Mouse (Mus musculus) liver, embryonic 16.5 days (tissue): Measurements from ENCODE around the gene Slc7a11. TPM values are rescaled to one million over a fixed set of nuclear protein-coding genes. Genes with fewer than 3 reads are reported as not detected.
"Not testable (repeated sequence)": the region's sequence is repeated elsewhere in the genome, so short reads cannot be mapped to it uniquely, and the experiment has no call there.

Source experiments
- ATAC-seq: fragments of 200-750 bp; cut with Nextera tagmentation; 2 replicates; pipeline ENCODE4 v1.8.0; 2017; ENCODE audit warnings: low read depth, mild to moderate bottlenecking, moderate number of reproducible peaks, moderate library complexity
- H3K27ac ChIP-seq: fragments of 300-500 bp; sonication (generic); 2 replicates; pipeline ENCODE4 v1.5.1; 2014; ENCODE audit warnings: mild to moderate bottlenecking, low read length
- H3K27me3 ChIP-seq: fragments of 300-500 bp; sonication (generic); 2 replicates; pipeline ENCODE4 v1.6.1; 2014; ENCODE audit warnings: low read depth, low read length, mixed read lengths; ENCODE audit not compliant: control insufficient read depth, insufficient read depth
- H3K36me3 ChIP-seq: fragments of 300-500 bp; sonication (generic); 2 replicates; pipeline ENCODE4 v1.6.1; 2014; ENCODE audit warnings: mild to moderate bottlenecking; ENCODE audit not compliant: control insufficient read depth, insufficient read depth
- H3K4me1 ChIP-seq: fragments of 300-500 bp; sonication (generic); 2 replicates; pipeline ENCODE4 v1.6.1; 2014; ENCODE audit warnings: low read depth, low read length, mixed read lengths; ENCODE audit not compliant: control insufficient read depth
- H3K4me2 ChIP-seq: fragments of 300-500 bp; sonication (generic); 2 replicates; pipeline ENCODE4 v1.6.1; 2014; ENCODE audit warnings: low read depth, low read length, mixed read lengths
- H3K4me3 ChIP-seq: fragments of 300-500 bp; sonication (generic); 2 replicates; pipeline ENCODE4 v1.5.1; 2014; ENCODE audit warnings: low read depth, mild to moderate bottlenecking, low read length
- H3K9ac ChIP-seq: fragments of 300-500 bp; sonication (generic); 2 replicates; pipeline ENCODE4 v1.6.1; 2014; ENCODE audit warnings: low read depth, low read length
- H3K9me3 ChIP-seq: fragments of 300-500 bp; sonication (generic); replicated peaks from 2 replicates; pipeline ENCODE4 v1.6.1; 2016; ENCODE audit warnings: low read length; ENCODE audit not compliant: control insufficient read depth
- WGBS: fragments of 180-500 bp; shearing (Covaris S2); extraction: QIAGEN DNeasy Blood & Tissue Kit; methylation state at CpG from one replicate; pipeline ENCODE4 v1.1.7; 2014; ENCODE audit not compliant: insufficient replicate concordance; 5-methylcytosine and 5-hydroxymethylcytosine counted together
- polyA plus RNA-seq: library from polyadenylated mRNA; unstranded; fragments of >200 nt; fragmentation: Nextera tagmentation; extraction: Ambion mirVana; gene quantifications from 2 replicates; pipeline ENCODE4 v1.2.1, GENCODE M21; 2015

Gene Slc7a11
- polyA plus RNA-seq, 1 experiment from 2014 or later = 0.26 TPM

DNA sequence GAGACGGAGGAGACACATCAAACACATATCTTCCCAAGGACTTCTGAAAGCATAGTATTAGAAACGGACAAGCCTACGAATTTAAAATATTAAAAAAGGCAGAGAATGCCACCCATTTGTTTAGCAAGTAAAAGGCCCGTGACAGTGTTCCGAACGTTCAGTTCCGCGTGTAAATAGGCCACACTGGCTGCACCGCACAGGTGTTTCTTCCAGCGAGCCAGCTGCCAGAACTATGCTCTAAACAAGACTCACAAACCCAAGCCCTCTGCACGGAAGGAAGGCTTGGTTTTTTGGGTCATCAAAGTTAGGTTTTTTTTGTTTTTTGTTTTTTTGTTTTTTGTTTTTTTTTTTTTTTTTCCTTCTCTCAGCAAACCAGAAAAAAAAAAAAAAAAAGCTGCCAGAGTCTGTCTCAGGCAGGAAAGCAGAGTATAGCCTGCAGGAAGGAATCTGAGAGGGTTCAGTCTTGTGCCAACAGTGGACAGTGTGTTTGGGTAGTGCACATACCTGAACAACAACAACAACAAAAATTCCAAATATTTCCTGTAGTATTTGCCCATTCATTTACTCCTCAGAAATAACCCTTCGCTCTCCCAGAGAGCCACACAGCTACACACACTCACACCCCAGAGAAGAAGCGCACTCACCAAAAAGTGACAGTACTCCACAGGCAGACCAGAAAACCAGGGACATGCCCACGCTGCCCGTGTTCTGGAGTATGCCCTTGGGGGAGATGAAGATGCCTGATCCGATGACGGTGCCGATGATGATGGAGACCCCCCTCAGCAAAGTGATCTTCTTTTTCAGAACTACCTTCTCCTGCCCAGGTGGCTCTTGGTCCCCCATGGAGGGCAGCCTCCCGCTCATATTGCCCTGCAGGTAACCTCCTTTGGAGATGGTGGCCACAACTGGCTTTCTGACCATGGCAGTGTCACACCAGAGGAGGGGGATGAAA, 797 bp downstream of the Slc7a11 start:
- no peaks in the 10 kb centered on the region for H3K27me3 ChIP-seq
- no peak for ATAC-seq
- H3K4me2 ChIP-seq = peak overlapping the region; percentile 54
- H3K9ac ChIP-seq = no peak overlapping the region
- no peak overlapping the region for H3K27ac ChIP-seq
- H3K4me3 ChIP-seq = no peak overlapping the region
- 74% methylated on average over 19 of the region's 19 CpGs for WGBS
- no peaks in the 10 kb centered on the region for H3K36me3 ChIP-seq
- H3K9me3 ChIP-seq = no peaks in the 10 kb centered on the region
- H3K4me1 ChIP-seq = no peaks in the 10 kb centered on the region

DNA sequence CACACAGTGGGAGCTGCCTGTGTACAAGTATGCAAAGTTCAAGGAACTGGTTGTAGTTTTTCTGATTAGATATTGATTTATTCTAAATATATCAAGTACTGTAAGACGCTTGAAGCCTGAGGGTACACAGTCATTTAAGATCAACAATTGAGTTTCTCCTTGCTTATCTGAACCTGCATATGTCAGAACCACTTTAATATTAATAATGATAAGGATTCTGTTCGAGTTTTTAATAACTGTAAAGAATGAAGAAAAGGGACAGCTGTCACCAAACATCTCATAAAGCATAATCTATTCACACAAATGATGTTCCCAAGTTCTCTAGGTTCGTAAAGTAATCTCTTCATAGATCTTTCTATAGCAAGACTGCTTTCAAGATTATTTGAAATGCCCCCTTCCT, 2.1 kb downstream of the Slc7a11 start:
- 27% methylated on average over 3 of the region's 3 CpGs for WGBS
- Histone ChIP-seq H3K27me3 (no peaks in the 10 kb centered on the region), H3K36me3 (no peaks in the 10 kb centered on the region), H3K9me3 (no peaks in the 10 kb centered on the region), H3K27ac (no peak overlapping the region), H3K9ac (no peak overlapping the region), H3K4me1 (no peaks in the 10 kb centered on the region), H3K4me3 (no peak overlapping the region), H3K4me2 (no peak overlapping the region)
- no peak for ATAC-seq

DNA sequence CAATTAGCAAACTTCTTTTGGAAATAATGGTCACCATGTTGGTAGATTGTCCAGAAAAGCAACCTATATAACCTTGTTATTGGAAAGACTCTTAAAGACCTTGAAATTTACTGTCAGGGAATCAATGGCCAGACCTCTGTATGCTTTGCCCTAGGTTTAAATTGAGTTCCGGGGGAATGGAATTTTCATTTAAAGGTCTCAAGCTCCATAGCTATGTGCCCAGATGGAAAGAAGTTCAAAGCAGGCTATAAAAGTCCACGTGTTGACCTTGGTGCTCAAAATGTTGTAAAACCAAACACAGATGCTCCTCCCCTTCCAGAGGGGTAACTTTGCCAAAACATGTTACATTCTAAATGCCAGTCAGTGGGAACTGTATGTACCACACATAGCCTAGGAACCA, 3.0 kb downstream of the Slc7a11 start:
- Histone ChIP-seq H3K27me3 (no peaks in the 10 kb centered on the region), H3K9ac (no peak overlapping the region), H3K36me3 (no peaks in the 10 kb centered on the region), H3K4me3 (no peak overlapping the region), H3K4me2 (no peak overlapping the region), H3K9me3 (no peaks in the 10 kb centered on the region), H3K27ac (no peak overlapping the region), H3K4me1 (no peaks in the 10 kb centered on the region)
- WGBS = 58% methylated on average over 2 of the region's 2 CpGs
- no peak for ATAC-seq

DNA sequence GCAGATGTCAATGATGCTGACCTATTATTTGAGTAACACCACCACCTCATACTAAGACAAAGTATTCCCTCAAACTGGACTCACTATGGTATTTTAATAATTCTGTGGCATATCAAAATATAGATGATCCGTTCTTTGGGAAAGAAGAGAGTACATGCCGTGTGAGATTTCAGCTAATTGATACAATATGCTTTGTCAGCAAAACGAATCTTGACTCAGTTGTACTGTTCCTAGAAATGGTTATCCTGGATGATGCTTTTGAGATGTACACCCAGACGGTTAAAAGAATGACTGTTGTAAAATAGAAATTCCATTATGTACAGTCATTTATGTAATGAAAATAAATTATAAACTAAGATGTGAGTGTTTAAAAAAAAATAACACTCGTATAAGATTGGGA, 4.0 kb downstream of the Slc7a11 start:
- 64% methylated on average over 5 of the region's 5 CpGs for WGBS
- H3K4me1 ChIP-seq = no peaks in the 10 kb centered on the region
- H3K9me3 ChIP-seq = no peaks in the 10 kb centered on the region
- H3K27me3 ChIP-seq = no peaks in the 10 kb centered on the region
- no peak overlapping the region for H3K4me3 ChIP-seq
- H3K4me2 ChIP-seq = no peak overlapping the region
- no peak overlapping the region for H3K9ac ChIP-seq
- no peaks in the 10 kb centered on the region for H3K36me3 ChIP-seq
- no peak overlapping the region for H3K27ac ChIP-seq
- no peak for ATAC-seq

DNA sequence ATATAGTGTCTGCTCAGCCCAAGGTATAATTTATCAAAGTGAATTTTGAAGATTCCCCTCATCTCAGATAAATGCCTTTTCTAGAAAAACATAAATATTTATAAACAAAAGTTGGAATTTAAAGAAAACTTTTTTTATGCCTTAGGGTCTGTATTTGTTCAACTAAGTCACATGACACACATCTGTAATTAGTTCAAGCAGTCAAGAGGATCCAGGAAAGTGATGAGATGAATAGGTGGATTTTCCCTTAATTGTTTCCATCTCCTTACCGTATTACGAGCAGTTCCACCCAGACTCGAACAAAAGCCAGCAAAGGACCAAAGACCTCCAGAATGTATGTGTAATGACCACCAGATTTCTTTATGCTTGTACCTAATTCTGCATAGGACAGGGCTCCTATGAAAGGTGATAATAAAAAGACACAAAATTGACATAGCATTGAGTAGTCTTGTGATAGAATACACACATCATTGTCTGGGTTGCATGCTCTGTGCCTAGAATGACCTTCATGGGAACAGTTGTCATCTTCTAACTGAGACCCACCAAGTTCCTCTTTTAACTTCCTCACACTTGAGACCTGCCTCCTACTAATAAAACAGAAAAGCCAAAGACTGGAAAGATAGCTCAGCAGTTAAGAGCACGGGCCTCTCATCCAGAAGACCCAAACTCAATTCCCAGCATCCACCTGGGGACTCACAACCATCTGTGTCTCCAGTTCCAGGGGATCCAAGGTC, 4.7 kb downstream of the Slc7a11 start:
- Histone ChIP-seq H3K9me3 (no peaks in the 10 kb centered on the region), H3K4me3 (no peak overlapping the region), H3K9ac (no peak overlapping the region), H3K4me2 (no peak overlapping the region), H3K27me3 (no peaks in the 10 kb centered on the region), H3K36me3 (no peaks in the 10 kb centered on the region), H3K27ac (no peak overlapping the region), H3K4me1 (no peaks in the 10 kb centered on the region)
- no peak for ATAC-seq
- WGBS = 47% methylated on average over 4 of the region's 4 CpGs

DNA sequence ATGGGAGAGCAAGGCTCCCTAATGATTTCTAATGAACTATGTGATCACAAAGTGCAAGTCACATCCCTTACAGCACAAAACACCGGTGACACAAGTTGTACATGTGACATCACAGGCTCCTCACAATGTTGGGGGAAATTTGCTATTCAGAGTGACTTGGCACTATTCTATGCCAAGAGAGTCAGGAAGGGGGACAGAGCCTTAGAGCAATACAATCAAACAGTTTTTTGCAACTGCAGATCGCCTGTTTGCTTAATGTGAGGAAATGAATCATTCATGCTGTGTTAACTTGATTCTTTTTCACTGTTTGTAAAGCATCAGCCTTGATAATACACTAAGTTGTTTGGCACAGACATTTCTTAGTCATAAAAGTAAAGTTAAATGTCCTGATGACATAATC, 5.3 kb downstream of the Slc7a11 start:
- H3K4me1 ChIP-seq, H3K4me2 ChIP-seq, H3K27ac ChIP-seq, H3K9ac ChIP-seq, H3K27me3 ChIP-seq, H3K36me3 ChIP-seq, H3K9me3 ChIP-seq, H3K4me3 ChIP-seq, ATAC-seq: not testable (repeated sequence)
- 36% methylated on average over 2 of the region's 2 CpGs for WGBS

DNA sequence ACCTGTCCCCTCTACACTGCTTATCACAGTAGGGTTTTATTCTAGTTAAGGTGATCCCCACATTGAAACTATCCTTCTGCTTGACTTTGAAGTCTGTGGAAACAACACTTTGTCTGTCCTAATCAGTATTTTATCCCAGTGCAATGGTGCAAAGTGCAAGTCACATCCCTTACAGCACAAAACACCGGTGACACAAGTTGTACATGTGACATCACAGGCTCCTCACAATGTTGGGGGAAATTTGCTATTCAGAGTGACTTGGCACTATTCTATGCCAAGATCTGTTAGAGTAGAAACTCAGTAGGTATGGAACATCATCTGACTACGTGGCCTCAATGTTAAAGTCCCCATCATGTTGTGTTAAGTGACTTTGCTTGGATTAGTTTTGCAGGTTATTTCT, 7.0 kb downstream of the Slc7a11 start:
- H3K4me1 ChIP-seq, H3K27me3 ChIP-seq, H3K36me3 ChIP-seq, H3K4me3 ChIP-seq, H3K4me2 ChIP-seq, H3K9ac ChIP-seq, H3K27ac ChIP-seq, H3K9me3 ChIP-seq, ATAC-seq: not testable (repeated sequence)
- 59% methylated on average over 2 of the region's 2 CpGs for WGBS

DNA sequence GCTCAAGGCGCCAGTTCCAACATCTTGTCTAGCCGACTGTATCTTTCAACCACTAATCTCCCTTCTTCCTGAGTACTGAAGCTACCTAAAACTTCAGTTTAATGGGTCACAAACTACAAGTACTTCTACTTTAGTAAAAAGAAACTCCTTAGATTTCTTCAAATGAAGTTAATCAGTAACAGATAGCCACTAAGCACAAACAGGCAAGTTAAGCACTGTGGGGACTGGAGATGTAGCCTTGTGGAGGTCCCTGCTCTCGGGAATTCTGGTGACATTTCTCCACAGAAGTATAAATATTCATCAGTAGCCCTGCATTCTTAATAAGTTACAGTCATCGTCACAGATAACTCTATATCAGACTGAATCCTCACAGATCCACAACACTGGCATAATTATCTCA, 9.6 kb downstream of the Slc7a11 start:
- H3K4me2 ChIP-seq = no peak overlapping the region
- no peak overlapping the region for H3K27ac ChIP-seq
- H3K4me3 ChIP-seq = no peak overlapping the region
- no peak for ATAC-seq
- WGBS = 43% methylated on average over 4 of the region's 4 CpGs
- no peaks in the 10 kb centered on the region for H3K36me3 ChIP-seq
- H3K9ac ChIP-seq = no peak overlapping the region
- no peaks in the 10 kb centered on the region for H3K27me3 ChIP-seq
- no peaks in the 10 kb centered on the region for H3K9me3 ChIP-seq
- no peaks in the 10 kb centered on the region for H3K4me1 ChIP-seq

DNA sequence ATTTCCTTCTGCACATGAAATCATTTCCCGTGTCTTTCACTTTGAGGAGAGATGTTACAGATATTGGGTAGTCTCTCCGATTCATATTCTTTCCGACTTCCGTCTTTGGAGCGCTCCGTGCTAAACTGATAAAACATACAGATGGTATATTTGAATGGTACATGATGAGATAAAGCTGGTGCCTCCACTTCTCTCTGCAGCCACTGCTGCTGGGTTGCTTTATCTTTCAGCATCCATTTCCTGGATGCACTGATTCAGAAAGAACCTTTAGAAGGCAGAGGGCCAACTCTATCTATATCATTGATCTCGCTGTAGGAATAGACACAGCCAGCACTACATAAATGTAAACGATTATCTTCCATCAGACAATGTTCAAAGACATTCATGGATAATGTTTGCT, 12.6 kb downstream of the Slc7a11 start:
- Histone ChIP-seq H3K9ac (no peak overlapping the region), H3K36me3 (no peaks in the 10 kb centered on the region), H3K4me1 (no peaks in the 10 kb centered on the region), H3K27me3 (no peaks in the 10 kb centered on the region), H3K27ac (no peak overlapping the region), H3K4me2 (no peak overlapping the region), H3K4me3 (no peak overlapping the region), H3K9me3 (no peaks in the 10 kb centered on the region)
- no peak for ATAC-seq
- WGBS = 59% methylated on average over 8 of the region's 8 CpGs
